8 mouse cellular contexts compared by ENCODE assay signal in genomic region chr16:57231089-57231936, GRCm38 (mm10). TPM values are rescaled to one million over a fixed set of nuclear protein-coding genes. Genes with fewer than 3 reads are reported as not detected.
DNase-seq lines count a peak whose midpoint lies in the region; ATAC-seq and TF ChIP-seq lines count a peak whose summit lies in the region.

Tbc1d23 (minus strand) TSS chr16:57231504.

- peak; percentile 98 for ATAC-seq in heart, embryonic 11.5 days (replicated peaks; ENCODE audit: insufficient number of reproducible peaks, low FRiP score, low TSS enrichment)
- ATAC-seq in kidney, embryonic 16.5 days (ENCODE audit: low FRiP score, low TSS enrichment) = peak; percentile 99

- peak within 1 kb of the TSS; percentile 58 for H3ac ChIP-seq in C2C12 (ENCODE audit: control insufficient read depth, insufficient read length, low read depth)
- no peak within 1 kb of the TSS for H3ac ChIP-seq in myocyte (ENCODE audit: control insufficient read depth, insufficient read length)

- no peak for TF ChIP-seq CTCF in C2C12 (IDR thresholded peaks at IDR 0.05; ENCODE audit: control insufficient read depth, insufficient read depth, insufficient read length)
- TF ChIP-seq CTCF in brain, embryonic 14.5 days (IDR thresholded peaks at IDR 0.05; ENCODE audit: borderline replicate concordance, extremely low read depth, insufficient read depth, insufficient read length) = no peak
- TF ChIP-seq CTCF in liver, adult 2 months (IDR thresholded peaks at IDR 0.05; ENCODE audit: low read depth, low read length) = no peak

- H3K4me2 ChIP-seq in heart, embryonic 11.5 days = peak within 1 kb of the TSS; percentile 66
- H3K4me2 ChIP-seq in kidney, embryonic 16.5 days (replicated peaks; ENCODE audit: low read depth, low read length) = peak within 1 kb of the TSS; percentile 63
- H3K4me2 ChIP-seq in myocyte (ENCODE audit: low read depth) = peak within 1 kb of the TSS; percentile 88

- H3K9me3 ChIP-seq in erythroblast, embryonic 14.5 days (ENCODE audit: control insufficient read depth, low read length) = no peaks in the 10 kb centered on the region
- no peaks in the 10 kb centered on the region for H3K9me3 ChIP-seq in heart, embryonic 11.5 days (replicated peaks; ENCODE audit: control insufficient read depth, low read length)
- no peaks in the 10 kb centered on the region for H3K9me3 ChIP-seq in kidney, embryonic 16.5 days (ENCODE audit: low read length)

- peak within 1 kb of the TSS; percentile 74 for H3K9ac ChIP-seq in heart, embryonic 11.5 days (ENCODE audit: low read depth, low read length)
- H3K9ac ChIP-seq in kidney, embryonic 16.5 days (replicated peaks; ENCODE audit: low read length) = peak within 1 kb of the TSS; percentile 82
- peak within 1 kb of the TSS; percentile 78 for H3K9ac ChIP-seq in liver, adult 2 months (ENCODE audit: low read depth, low read length)

- H3K4me3 ChIP-seq in C2C12 (ENCODE audit: insufficient read depth, poor library complexity, severe bottlenecking) (peak within 1 kb of the TSS; percentile 67), myocyte (peak within 1 kb of the TSS; percentile 76)
- peak within 1 kb of the TSS; percentile 94 for H3K4me3 ChIP-seq in erythroblast, embryonic 14.5 days (replicated peaks)
- peak within 1 kb of the TSS; percentile 68 for H3K4me3 ChIP-seq in heart, embryonic 11.5 days (ENCODE audit: low read depth, low read length)
- H3K4me3 ChIP-seq in kidney, embryonic 16.5 days (ENCODE audit: low read length) = peak within 1 kb of the TSS; percentile 89
- H3K4me3 ChIP-seq in liver, adult 2 months (ENCODE audit: insufficient read depth, low read depth, low read length) = peak within 1 kb of the TSS; percentile 59

- H3K36me3 ChIP-seq in C2C12 (ENCODE audit: control insufficient read depth, insufficient read depth) (no peaks in the 10 kb centered on the region), myocyte (ENCODE audit: control insufficient read depth, insufficient read depth) (no peaks in the 10 kb centered on the region)
- H3K36me3 ChIP-seq in erythroblast, embryonic 14.5 days (ENCODE audit: control insufficient read depth) = no peaks in the 10 kb centered on the region
- no peaks in the 10 kb centered on the region for H3K36me3 ChIP-seq in heart, embryonic 11.5 days (ENCODE audit: control insufficient read depth, insufficient read depth, low read length)
- no peaks in the 10 kb centered on the region for H3K36me3 ChIP-seq in kidney, embryonic 16.5 days (ENCODE audit: insufficient read depth, low read length)
- H3K36me3 ChIP-seq in liver, adult 2 months (ENCODE audit: control insufficient read depth, insufficient read depth, low read length) = no peaks in the 10 kb centered on the region
- H3K36me3 ChIP-seq in splenic B cell, adult 2 months (ENCODE audit: control insufficient read depth, insufficient read depth, low read length, poor library complexity, severe bottlenecking) = 0 out of 2 replicates have a peak, but pooled peaks cover 2% of the 10 kb centered on the region

- under 1% methylated on average over 42 of the region's 42 CpGs for WGBS in heart, embryonic 11.5 days (ENCODE audit: insufficient replicate concordance)
- WGBS in kidney, embryonic 16.5 days = under 1% methylated on average over 42 of the region's 42 CpGs
- under 1% methylated on average over 42 of the region's 42 CpGs for whole genome bisulfite sequencing in liver, adult 2 months

- H3K27me3 ChIP-seq in C2C12 (ENCODE audit: control insufficient read depth, insufficient read depth, insufficient read length) (no peaks in the 10 kb centered on the region), myocyte (ENCODE audit: control insufficient read depth, insufficient read depth, insufficient read length) (no peaks in the 10 kb centered on the region)
- no peaks in the 10 kb centered on the region for H3K27me3 ChIP-seq in erythroblast, embryonic 14.5 days (ENCODE audit: control insufficient read depth)
- no peaks in the 10 kb centered on the region for H3K27me3 ChIP-seq in heart, embryonic 11.5 days (ENCODE audit: control insufficient read depth, insufficient read depth, low read length)
- H3K27me3 ChIP-seq in kidney, embryonic 16.5 days (ENCODE audit: insufficient read depth, low read length) = no peaks in the 10 kb centered on the region
- no peaks in the 10 kb centered on the region for H3K27me3 ChIP-seq in liver, adult 2 months (ENCODE audit: control insufficient read depth, insufficient read depth, low read length)
- H3K27me3 ChIP-seq in splenic B cell, adult 2 months (ENCODE audit: control insufficient read depth, insufficient read depth, low read length, poor library complexity, severe bottlenecking) = no peaks in the 10 kb centered on the region

- H3K27ac ChIP-seq in heart, embryonic 11.5 days (ENCODE audit: low read depth, low read length) = peak within 1 kb of the TSS; percentile 58
- peak within 1 kb of the TSS; percentile 69 for H3K27ac ChIP-seq in kidney, embryonic 16.5 days (ENCODE audit: low read length)
- peak within 1 kb of the TSS; percentile 4 for H3K27ac ChIP-seq in liver, adult 2 months (replicated peaks; ENCODE audit: insufficient read depth, low read depth, low read length)

- H3K4me1 ChIP-seq in erythroblast, embryonic 14.5 days (ENCODE audit: control insufficient read depth) = peaks cover 22% of the 10 kb centered on the region
- peaks cover 10% of the 10 kb centered on the region; the same call in 1 of the 2 replicates for H3K4me1 ChIP-seq in heart, embryonic 11.5 days (ENCODE audit: control insufficient read depth, insufficient read depth, low read length)
- H3K4me1 ChIP-seq in kidney, embryonic 16.5 days (ENCODE audit: insufficient read depth, low read length) = peaks cover 9% of the 10 kb centered on the region
- H3K4me1 ChIP-seq in liver, adult 2 months (ENCODE audit: control insufficient read depth, insufficient read depth, low read length) = peaks cover 5% of the 10 kb centered on the region; the same call in 1 of the 2 replicates

- H3K79me3 ChIP-seq in C2C12 (ENCODE audit: low read depth) = peaks cover 25% of the 10 kb centered on the region

- DNase-seq in brain, embryonic 14.5 days (ENCODE audit: low read depth) = peak; percentile 99
- peak; percentile 94 for DNase-seq in liver, adult 2 months (ENCODE audit: extremely low read depth, low read depth, low spot score)
- peak; percentile 98 for DNase-seq in splenic B cell, adult 2 months (ENCODE audit: low read depth, low spot score)

- H3K79me2 ChIP-seq in C2C12 (ENCODE audit: control insufficient read depth, insufficient read depth) (peaks cover 41% of the 10 kb centered on the region), myocyte (ENCODE audit: control insufficient read depth, insufficient read depth) (peaks cover 32% of the 10 kb centered on the region)
- H3K79me2 ChIP-seq in liver, adult 2 months (ENCODE audit: control insufficient read depth, insufficient read depth, low read length) = peaks cover 3% of the 10 kb centered on the region; the same call in 1 of the 2 replicates

- TF ChIP-seq POLR2A in brain, embryonic 14.5 days (IDR thresholded peaks at IDR 0.05; ENCODE audit: borderline replicate concordance, extremely low read depth, insufficient read depth, insufficient read length, poor library complexity, severe bottlenecking) = peak; percentile 58; the same call in 1 of the 2 replicates
- TF ChIP-seq POLR2A in liver, adult 2 months (IDR thresholded peaks at IDR 0.05; ENCODE audit: extremely low read depth, insufficient read depth, low read length) = 0 out of 2 replicates have a peak, but pooled peaks have one; percentile 8
- TF ChIP-seq POLR2A in myocyte (IDR thresholded peaks at IDR 0.05; ENCODE audit: insufficient read length, low read depth) = peak; percentile 87

TF ChIP-seq in C2C12, 6 proteins besides CTCF, POLR2A, EP300 and RAD21:
- no peak for TF ChIP-seq MAX (IDR thresholded peaks at IDR 0.05)
- TF ChIP-seq MYOD1 (IDR thresholded peaks at IDR 0.05; ENCODE audit: control insufficient read depth, insufficient read length, low read depth) = no peak
- no peak for TF ChIP-seq CEBPB (IDR thresholded peaks at IDR 0.05; ENCODE audit: low read depth)
- TF ChIP-seq MYOG (IDR thresholded peaks at IDR 0.05; ENCODE audit: control insufficient read depth, extremely low read depth, insufficient read length) = no peak
- TF ChIP-seq USF1 (IDR thresholded peaks at IDR 0.05; ENCODE audit: low read depth) = no peak
- no peak for TF ChIP-seq FOSL1 (IDR thresholded peaks at IDR 0.05; ENCODE audit: insufficient read depth, low read length, poor library complexity, severe bottlenecking)

TF ChIP-seq in myocyte, 11 proteins besides CTCF, POLR2A, EP300 and RAD21:
- TF ChIP-seq TCF12 (IDR thresholded peaks at IDR 0.05; ENCODE audit: insufficient read depth, poor library complexity, severe bottlenecking) (no peak), POLR2AphosphoS2 (IDR thresholded peaks at IDR 0.05; ENCODE audit: insufficient read length, low read depth) (peak; percentile 80), USF1 (IDR thresholded peaks at IDR 0.05; ENCODE audit: low read depth) (no peak), MYOD1 (IDR thresholded peaks at IDR 0.05; ENCODE audit: control insufficient read depth in 1 of 3, insufficient read length in 2 of 3, low read depth in 2 of 3) (peak in 1 of 3 experiments; percentile 40), CEBPB (IDR thresholded peaks at IDR 0.05; ENCODE audit: insufficient read depth, poor library complexity, severe bottlenecking) (no peak), TCF3 (IDR thresholded peaks at IDR 0.05; ENCODE audit: insufficient read length, low read depth) (no peak), REST (IDR thresholded peaks at IDR 0.05; ENCODE audit: insufficient read depth, insufficient read length) (no peak), MAX (IDR thresholded peaks at IDR 0.05; ENCODE audit: low read depth) (no peak)

RNA-seq across cellular contexts. Expression of gene Tbc1d23, which starts in this region (rescaled TPM):
- polyA plus RNA-seq in C2C12 (2012; fragmentation: generic; extraction: Trizol) (5.3 TPM), myocyte (2012; fragmentation: generic; extraction: Trizol) (9.6 TPM)
- 49.5 and 49.6 TPM in 2 replicates for polyA plus RNA-seq in brain, embryonic 14.5 days (2012; rRNA removed)
- polyA plus RNA-seq in erythroblast, embryonic 14.5 days (2012) = 0.06 and 0.07 TPM in 2 replicates
- 20.5 and 25.0 TPM in 2 replicates for polyA plus RNA-seq in heart, embryonic 11.5 days (2014; fragmentation: Nextera tagmentation; extraction: Ambion mirVana)
- 25.4 and 26.9 TPM in 2 replicates for polyA plus RNA-seq in kidney, embryonic 16.5 days (2015; fragmentation: Nextera tagmentation; extraction: Ambion mirVana)
- total RNA-seq in liver, adult 2 months (2014; rRNA removed) = 17.7 and 18.7 TPM in 2 replicates
- polyA plus RNA-seq in liver, adult 2 months (2012; rRNA removed) = 3.2 and 4.0 TPM in 2 replicates

Comparison
In these comparisons a context has a peak if more than half of its experiments do, and no peak if none do; other contexts are left out.
1. Peak in every context shown above with its lines: DNase-seq, ATAC-seq, H3K4me3 ChIP-seq and H3K27ac ChIP-seq.
2. POLR2A ChIP-seq: peak in every context shown above with its lines; median percentile 87 in myocyte; 58 in brain, embryonic 14.5 days; 8 in liver, adult 2 months.
3. H3K27ac ChIP-seq: peak in every context shown above with its lines; median percentile 69 in kidney, embryonic 16.5 days; 58 in heart, embryonic 11.5 days; 4 in liver, adult 2 months.